Mouse (Mus musculus) C2C12 (cell line): ENCODE measurements around the gene Serac1.

Experiments
- CTCF ChIP-seq: IDR thresholded peaks from one replicate; pipeline ENCODE4 v1.5.1; 2011; ENCODE audit not compliant: control insufficient read depth, insufficient read depth, insufficient read length
- MYOG ChIP-seq: IDR thresholded peaks from one replicate; pipeline ENCODE4 v1.6.1; 2011; ENCODE audit not compliant: control insufficient read depth, insufficient read length; ENCODE audit errors: extremely low read depth

DNA sequence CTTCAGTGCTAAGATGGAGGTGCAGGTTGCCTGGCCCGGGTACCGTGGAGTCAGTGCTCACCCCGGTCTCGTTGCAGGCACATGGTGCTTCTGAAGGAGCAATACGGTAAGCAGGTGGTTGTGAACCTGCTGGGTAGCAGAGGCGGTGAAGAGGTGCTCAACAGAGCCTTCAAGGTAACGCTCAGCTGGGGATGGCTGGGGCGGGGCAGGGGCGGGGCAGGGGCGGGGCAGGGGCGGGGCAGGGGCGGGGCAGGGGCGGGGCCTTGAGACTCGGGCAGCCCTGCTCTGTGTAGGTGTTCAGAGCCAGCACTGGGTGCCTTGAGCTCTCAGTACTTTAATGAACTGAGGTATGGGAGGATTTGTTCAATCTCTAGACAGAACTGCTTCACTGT, 74.3 kb downstream of the Serac1 start:
- TF ChIP-seq CTCF (no peak), MYOG (no peak)
